Mouse (Mus musculus): ENCODE measurements around the gene Vapa.

The Vapa gene

DNA sequence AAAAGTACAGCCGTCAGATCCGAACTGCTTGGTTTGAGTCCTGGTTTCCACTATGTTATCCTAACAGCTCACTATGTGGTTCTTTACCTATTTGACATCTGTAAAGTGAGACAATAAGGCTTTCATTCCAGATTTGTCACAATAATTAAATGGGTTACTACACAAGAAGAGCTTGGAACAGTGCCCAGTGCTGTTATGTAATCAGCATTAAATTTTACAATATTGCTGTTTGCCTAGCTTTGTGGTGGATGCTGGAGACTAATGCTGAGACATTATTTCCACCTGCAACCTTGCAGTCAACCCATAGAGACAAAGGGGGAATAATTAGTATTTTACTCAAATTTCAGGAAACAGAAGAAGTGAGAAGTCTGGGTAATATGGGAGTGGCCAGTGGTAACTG lies 5.1 kb upstream of the Vapa start:
- no peak for DNase-seq

DNA sequence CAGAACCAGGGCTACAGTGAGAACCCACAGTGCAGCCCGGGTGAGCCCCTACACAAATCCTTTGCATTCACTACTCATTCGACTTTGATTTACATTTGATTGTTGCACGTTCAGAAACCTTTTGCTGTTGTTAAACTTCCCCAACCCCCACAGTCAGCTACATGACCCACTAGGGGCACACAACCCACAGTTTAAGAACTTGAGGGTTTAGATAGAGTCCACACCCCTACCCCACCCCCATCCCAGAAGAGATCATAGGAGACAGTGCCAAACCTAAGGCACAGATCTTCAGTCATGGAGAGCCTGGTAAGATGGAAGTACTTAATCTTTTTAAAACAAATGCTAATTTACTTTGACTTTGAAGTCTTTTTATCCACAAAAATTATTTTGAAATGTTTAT lies 2.3 kb upstream of the Vapa start:
- no peak for DNase-seq

DNA sequence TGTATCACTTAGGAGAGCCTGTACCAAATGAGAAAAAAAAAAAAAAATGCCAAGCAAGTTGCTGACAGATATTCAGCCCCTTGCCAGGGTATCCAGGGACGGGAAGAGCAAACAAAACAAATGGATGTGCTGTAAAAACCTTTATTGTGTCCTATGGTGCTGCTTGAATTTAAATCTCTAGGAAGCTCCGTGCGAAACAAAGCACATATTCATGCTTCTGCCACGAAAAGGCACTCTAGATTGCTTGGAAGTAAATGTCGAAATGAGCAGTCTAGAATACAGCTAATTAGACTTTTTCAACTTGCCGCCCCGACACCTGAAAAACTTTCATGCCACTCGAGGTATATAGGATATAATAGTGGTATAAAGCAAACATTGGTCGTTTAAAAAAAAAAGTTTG lies 1.1 kb upstream of the Vapa start:
- DNase-seq: no peak

DNA sequence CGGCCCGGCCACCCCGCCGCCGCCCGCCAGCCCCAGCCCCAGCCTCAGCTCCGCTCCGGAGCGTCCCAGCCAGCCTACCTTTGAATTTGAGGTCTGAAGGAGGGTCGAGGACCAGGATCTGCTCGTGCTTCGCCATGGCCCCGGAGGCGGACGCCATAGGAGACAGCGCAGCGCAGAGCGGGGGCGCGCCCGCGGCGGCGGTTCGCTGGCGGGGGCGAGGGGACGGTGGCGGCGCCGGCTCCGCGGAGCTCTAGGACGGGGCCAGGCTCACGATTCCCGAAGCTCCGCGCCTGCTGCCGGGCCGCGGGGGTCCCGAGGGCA lies 253 bp downstream of the Vapa start:
- no peak for DNase-seq

DNA sequence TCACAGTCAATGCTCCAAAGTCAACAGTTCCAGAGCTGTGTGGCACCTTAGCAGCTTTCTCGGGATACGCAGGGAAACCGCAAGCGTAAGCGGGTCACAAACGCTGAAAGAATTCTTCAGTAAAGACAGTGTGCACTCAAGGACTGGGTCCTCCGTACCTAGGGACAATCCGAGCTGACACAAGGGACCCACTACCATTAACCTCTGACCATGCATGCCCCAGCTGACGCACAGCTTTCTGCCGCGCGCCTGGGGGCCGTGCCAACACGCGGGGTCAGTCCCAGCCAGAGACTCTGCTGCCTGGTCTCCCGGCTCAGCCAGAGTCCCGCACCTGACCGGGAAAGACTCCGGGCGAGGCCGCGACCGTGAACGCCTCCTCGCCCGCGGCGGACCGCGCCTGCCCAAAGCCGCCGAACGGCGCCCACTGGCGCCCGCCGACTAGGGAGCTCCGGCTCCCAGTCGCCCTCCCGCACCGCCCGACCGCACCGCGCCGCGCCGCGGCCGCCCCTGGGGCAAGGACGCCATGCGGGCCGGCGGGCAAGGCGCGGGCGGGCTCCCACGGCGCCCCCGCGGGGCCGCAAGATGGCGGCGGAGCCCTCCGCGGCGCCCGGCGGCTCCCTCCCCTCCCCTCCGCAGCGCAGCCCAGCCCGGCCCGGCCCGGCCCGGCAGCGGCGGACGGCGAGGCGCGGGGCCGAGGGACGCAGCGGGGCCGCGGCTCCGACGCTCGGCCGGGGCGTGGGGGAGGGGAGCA lies 789 bp downstream of the Vapa start:
- DNase-seq: peak; percentile 32 to 49

DNA sequence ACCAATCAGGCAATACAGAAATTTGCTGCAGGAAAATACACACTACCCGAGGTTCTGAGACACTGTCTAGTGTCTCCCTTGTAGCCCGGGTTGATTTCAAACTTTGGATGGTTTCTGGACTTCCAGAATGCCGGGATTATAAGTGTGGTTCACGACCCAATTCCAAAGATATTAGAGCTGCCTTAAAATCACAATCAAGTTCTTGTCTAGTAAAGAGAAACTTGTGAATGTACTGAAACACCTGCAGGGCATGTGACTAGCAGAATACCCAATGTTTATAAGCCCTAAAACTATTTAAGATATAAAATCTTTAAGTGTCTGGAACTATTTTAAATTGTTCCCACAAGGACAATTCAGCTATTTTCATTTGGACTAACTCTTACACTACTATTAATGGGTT lies 1.6 kb downstream of the Vapa start:
- no peak for DNase-seq

DNA sequence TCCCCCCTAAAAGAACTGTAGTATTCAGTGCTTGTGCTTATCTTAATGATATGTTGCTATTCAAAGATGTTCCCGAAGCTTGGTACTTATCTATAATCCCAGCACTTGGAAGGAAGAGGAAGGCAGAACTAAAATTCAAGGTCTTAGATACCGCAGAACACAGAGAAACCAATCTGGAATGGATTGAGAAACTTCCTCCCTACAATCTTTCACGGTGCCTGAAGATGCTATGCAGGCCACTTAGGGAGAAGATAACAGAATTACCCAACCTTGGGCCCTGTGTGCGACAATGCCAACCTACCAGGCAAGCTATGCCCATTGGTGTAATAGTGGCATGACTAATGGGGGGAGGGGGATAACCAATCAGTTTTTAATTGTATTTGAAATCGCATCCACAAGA lies 4.6 kb downstream of the Vapa start:
- no peak for DNase-seq

DNA sequence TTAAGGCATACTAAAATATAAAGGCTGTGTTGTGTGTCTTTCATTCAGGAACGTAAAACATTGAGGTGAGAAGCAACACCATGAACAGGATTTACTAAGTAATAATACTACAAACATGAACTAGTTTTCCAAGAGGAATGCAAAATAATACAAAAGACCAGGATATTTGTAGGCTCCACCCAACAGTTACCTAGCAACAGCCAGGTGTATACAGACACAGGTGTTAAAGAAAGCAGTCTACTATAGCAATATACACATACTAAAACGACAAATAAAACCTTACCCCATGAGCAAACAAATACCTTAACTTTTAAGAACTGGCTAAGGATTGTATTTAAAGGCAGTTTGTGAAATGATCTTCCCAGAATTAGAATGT lies 5.1 kb downstream of the Vapa start:
- no peak for DNase-seq

DNA sequence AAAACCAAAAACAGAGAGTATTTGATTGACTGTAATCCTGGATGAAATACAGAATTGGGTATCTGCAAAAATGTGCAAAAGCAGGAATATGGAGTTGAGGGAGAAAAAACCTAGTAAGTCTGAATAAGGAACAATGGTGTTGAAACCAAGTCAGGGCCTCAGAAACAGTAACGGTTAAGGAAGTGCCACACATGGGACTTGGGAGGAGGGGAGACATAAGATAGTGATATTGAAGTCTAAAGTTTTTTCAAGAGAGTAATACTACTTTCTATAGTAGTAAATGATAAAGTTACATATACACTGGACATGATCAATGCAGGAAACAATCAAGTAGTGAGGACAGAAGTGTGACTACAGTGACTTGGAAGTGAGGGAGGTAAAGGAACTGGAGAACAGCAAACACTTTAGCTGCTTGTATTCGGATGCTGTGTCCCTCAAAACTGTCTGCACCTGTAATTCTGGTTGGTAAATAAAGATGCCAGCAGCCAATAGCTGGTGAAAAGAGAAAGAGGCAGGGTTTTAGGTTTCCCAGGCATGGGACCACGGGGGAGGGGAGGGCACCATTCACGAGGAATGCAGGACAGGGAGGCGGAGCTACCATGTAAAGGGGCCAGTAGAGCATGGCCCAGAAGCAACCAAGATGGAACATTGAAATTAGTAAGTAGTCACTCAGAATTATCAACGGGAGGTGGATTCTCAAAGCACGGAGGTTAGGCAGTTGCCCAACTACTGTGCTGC lies 5.6 kb downstream of the Vapa start:
- no peak for DNase-seq

DNA sequence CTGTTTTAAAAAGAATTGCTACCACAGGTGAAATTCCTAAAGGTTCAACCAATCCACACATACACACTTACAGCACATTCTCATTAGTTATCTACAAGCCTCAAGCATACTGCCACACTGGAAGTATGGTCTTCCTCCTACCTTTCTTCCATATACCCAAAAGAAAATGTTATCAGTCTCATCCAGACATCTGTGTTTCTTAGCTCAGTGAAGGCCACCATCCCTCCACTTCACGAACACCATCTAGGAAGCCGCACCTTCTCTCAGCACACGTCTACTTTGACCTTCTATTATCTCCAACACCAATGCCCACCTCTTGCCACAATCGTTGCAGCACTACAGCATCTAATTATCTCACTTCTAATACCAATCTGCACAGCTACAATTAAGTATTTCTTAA lies 7.3 kb downstream of the Vapa start:
- DNase-seq: no peak

DNA sequence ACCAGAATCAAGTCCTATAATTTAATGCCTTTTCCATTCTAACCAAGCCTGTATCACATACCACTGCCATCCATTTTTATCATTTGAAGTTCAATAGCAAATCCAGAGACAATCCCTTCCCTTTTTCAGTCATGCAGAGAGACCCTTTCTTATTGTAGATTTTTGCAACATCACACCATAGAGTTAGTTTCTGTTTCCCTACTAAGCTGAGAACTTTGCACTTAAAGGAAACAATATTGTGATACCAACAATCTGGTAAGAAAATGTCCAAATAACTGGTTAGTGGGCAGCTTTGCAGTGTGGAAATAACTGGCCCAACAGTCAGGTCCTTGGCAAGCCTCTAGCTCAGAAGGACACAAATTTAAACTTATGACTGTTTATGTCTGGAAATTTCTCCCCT lies 8.5 kb downstream of the Vapa start:
- no peak for DNase-seq

DNA sequence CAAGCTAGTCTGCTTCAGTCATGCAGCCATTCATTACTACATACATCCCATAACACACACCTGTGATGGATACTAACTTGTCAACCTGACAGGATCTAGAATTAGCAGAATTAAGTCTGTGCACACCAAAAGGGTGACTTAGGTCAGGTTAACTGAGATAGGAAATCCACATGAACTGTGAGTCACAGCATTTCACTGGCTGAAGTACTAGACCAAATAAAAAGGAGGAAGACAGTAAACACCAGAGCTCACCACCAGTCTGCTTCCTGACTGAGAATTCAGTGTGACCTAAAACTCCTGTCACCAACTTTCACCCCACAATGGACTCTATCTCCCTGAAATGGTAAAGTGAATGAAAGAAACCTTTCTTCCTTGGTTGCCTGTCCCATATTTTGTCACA lies 9.0 kb downstream of the Vapa start:
- no peak for DNase-seq

DNA sequence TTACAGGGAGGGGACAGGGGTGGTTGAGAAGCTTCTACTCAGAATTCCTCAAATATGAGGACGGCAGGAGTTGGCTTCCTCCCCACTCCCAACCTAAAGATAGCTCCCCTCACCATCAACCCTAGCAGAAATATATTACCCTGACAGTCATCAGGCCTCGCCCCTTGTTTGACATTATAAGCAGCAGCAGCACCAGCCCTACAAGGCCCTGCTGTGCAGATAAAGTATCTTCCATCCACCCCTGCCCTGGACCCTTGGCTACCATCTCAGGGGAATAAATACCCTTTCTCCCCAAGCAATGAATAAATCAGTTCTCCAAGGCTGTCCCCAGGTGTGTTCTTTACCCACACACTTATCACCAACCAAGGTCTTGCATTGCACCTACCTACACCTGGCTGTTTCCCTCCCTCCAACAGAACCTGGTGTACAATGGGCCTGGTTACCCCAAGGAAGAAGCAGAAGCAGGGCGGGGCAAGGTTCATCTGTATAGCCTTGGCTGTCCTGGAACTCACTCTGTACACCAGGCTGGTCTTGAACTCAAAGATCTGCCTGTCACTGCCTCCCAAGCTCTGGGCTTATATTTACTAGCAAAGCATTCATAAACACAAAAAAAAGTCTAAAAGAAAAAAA lies 15.4 kb downstream of the Vapa start:
- no peak for DNase-seq

DNA sequence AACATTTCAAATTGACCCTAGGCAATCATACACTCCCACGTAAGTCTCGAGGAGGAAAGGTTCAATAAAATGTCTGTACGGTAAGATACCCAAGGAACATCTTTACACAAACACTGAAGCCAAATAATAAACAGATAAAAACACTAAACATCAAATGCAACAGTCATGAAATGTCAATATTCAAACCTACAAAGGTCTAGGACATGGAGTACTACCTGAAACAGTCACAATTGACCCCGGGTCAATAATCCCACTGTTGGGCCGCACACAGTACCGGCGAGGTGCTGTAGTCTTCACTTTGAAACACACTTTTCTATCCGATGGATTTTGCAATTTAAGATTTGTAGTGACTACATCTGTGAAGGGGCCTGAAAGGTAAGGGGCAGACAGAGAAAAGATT lies 18.7 kb downstream of the Vapa start:
- DNase-seq: no peak

DNA sequence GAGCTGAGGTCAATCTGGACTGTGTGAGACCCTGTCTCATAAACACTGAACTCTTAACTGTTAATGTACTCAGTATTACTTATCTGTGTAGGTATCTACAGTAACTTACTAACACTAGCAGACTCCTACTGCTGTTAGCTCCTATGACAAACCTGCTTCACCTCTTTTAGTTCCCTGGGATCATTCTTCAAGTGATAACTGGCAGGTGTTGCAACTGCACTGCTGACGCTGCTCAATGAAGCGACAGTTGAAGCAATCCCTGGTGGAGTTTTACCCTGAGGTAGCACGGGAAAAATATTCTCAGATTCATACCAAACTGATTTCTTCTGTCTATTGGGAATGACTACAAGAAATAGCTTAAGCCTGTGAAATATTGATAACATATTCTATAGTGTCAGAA lies 26.5 kb downstream of the Vapa start:
- DNase-seq: no peak

DNA sequence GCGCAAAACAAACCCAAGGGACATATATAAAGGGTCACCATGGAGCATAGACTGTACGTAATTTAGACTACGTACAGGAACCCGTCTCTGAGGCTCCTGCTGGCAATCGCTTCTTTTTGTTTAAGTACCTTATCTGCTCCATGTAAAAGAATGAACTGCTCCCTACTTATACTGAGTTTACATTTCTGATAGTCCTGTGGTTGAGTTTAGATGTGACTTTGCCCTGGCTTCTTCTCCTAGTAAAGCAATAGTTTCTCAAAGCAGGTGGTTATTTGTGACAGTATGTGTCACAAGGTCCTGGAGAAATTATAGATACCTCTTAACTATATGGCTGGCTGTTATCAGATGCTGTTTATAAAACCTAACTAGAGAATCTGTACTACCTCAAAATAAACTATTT lies 31.9 kb downstream of the Vapa start:
- no peak for DNase-seq

DNA sequence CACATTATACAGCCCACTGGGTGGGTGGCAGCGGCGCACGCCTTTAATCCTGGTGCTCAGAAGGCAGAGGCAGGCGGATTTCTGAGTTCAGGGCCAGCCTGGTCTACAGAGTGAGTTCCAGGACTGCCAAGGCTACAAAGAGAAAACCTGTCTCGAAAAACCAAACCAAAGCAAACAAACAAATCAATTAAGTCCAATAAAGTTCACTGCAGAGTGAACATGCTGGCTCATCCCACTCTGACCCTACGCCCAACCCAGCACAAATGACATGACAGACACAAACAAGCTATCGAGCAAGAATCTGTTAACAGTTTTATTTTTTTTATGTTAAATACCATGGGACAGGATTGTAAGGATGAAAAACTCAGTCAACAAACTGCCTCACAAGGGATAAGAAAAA lies 33.6 kb downstream of the Vapa start:
- no peak for DNase-seq

DNA sequence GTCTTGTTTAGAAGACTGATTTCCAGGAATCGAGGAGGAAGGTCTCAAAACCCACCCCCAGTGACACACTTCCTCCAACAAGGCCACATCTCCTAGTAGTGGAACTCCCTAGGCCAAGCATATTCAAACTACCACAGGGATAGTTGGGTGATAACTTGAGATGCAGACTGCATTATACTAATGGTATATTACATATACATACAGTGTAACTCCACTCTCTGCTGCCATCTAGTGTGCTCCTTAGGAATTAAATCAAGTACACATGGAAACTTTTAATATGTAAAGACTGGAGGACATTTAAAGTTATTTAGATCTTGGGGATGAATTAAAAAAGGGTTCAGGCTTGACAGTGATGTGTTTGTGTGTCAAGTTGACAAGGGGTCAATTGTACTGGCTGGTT lies 38.0 kb downstream of the Vapa start:
- no peak for DNase-seq

DNA sequence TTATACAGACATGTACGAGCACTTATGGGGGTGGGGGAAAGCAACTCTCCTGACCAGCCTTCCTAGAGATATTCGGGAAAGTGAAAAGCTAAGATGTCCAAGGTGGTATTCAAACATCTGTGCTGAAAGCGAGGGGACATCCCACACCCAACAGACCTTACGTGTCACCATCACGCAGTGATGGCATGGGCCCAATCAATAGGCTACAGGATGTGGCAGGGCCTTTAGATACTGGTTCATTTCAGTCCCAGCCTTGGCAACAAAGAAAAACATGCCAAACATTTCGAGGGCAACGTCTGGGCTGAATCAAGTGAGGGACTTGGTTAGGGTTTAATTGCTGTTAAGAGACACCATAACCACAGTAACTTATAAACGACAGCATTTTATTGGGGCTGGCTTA lies 38.5 kb downstream of the Vapa start:
- DNase-seq: no peak

DNA sequence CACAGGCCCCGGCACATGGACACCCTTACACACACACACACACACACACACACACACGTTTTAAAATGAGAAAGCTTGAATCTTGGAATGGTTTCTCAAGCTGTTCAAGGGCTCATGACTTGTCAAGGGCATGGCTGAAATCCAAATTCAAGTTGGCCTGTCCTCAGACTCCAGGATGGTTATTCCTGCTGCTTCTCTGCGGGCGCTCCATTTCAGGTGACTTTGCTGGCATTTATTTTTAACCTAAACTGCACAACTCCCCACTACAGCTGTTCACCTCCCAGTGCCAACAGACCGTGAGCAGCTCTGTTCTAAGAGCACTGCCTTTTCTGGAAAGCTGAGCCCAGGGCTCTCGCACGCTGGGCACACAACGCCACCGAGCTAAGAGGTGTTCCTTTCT lies 41.5 kb downstream of the Vapa start:
- DNase-seq: no peak

DNA sequence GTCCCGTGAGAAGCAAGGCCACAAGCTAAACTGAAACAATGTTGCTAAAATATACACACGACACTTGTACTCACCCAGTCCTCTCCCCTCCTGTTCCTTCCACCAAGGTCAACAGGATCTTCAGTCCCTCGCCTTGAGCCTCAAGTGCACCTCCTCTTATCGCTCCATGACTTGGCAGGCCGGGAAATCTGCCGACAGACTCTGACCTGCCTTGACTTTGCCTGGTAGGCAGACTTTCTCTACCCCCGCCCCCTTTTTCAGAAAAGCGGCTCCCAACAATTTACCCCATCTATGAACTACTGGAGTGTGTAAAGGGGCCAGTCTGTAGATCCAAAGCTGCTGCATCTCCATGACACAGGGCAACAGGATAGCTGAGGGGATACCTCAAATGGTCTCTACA lies 41.9 kb downstream of the Vapa start:
- DNase-seq: no peak

DNA sequence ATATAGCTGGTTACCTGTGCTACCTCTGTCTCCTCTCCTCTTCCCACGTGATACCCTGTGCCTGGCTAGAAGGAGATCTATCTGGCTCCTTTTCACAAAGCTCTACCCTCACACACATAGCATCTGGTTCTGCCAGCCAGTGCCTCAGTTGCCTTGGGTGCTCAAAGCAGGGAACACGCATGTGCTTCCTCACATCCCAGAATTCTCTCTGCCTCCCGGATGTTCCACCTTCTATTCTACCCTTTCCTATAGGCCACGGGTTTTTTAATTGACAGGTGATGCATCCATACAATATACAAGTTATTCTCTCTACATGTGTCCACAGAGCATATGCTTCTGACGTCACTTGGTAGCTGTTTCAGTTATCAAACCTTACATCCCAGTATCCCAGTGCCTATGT lies 49.2 kb downstream of the Vapa start:
- no peak for DNase-seq

DNA sequence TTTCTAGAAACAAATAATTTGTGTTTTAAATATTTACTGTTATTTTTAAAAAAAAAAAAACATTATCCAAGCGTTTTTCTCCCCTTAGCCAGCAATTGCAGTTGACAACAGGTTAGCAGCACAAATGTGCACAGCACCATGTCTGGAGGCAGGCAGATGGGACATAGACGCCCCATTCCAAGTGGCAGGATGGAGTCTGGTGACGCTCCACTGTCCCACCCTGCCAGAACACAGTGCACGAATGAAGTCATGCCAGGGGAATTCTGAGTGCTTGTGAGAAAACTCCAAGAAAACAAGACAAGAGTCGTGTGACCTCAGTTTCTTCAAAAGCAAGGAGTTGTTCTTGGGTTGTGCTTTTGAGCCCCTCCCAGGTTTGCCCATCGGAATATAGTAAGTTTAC lies 50.0 kb downstream of the Vapa start:
- DNase-seq: no peak

DNA sequence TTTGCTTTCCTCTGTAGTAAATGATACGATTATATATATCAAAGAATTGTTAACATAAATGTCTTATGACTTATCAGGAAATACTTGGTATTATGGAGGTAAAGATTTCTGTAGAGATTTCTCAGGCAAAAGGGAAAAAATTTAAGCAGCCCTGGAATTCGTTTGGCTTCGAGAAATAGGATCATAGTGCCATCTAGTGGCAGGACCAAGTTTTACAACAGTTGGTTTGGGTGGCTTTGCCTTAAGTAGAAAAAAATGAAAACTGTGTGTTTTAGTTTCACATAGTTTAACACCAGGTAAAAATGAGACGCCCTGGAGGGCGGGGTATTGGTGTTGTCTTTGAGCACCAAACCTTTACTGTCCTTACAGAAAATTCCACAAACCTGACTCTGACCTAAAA lies 50.6 kb downstream of the Vapa start:
- no peak for DNase-seq

All from thymus, adult 18-20 months (tissue).